Mouse (Mus musculus) intestine, embryonic 16.5 days (tissue): ENCODE measurements around the gene Kif26b. TPM values are rescaled to one million over a fixed set of nuclear protein-coding genes. Genes with fewer than 3 reads are reported as not detected.

Experiments used
- ATAC-seq: fragments of 200-750 bp; cut with Nextera tagmentation; 2 replicates; pipeline ENCODE4 v1.8.0; 2017; ENCODE audit warnings: moderate TSS enrichment, moderate library complexity
- H3K27ac ChIP-seq: fragments of 300-500 bp; sonication (generic); 2 replicates; pipeline ENCODE4 v1.5.1; 2014; ENCODE audit warnings: mild to moderate bottlenecking, low read length
- H3K27me3 ChIP-seq: fragments of 300-500 bp; sonication (generic); replicated peaks from 2 replicates; pipeline ENCODE4 v1.6.1; 2014; ENCODE audit warnings: low read length, control low read depth, mixed read lengths; ENCODE audit not compliant: control insufficient read depth, insufficient read depth
- H3K36me3 ChIP-seq: fragments of 300-500 bp; sonication (generic); 2 replicates; pipeline ENCODE4 v1.6.1; 2014; ENCODE audit warnings: low read length, control low read depth; ENCODE audit not compliant: control insufficient read depth, insufficient read depth
- H3K4me1 ChIP-seq: fragments of 300-500 bp; sonication (generic); 2 replicates; pipeline ENCODE4 v1.6.1; 2014; ENCODE audit warnings: low read length, control low read depth, mixed read lengths; ENCODE audit not compliant: control insufficient read depth, insufficient read depth
- H3K4me2 ChIP-seq: fragments of 300-500 bp; sonication (generic); 2 replicates; pipeline ENCODE4 v1.6.1; 2014; ENCODE audit warnings: low read depth, low read length, control low read depth
- H3K4me3 ChIP-seq: fragments of 300-500 bp; sonication (generic); 2 replicates; pipeline ENCODE4 v1.5.1; 2014; ENCODE audit warnings: mild to moderate bottlenecking, low read length
- H3K9ac ChIP-seq: fragments of 300-500 bp; sonication (generic); 2 replicates; pipeline ENCODE4 v1.6.1; 2014; ENCODE audit warnings: low read depth, low read length
- H3K9me3 ChIP-seq: fragments of 300-500 bp; sonication (generic); 2 replicates; pipeline ENCODE4 v1.6.1; 2016; ENCODE audit warnings: low read length, control low read depth; ENCODE audit not compliant: control insufficient read depth
- WGBS: fragments of 180-500 bp; shearing (Covaris S2); extraction: QIAGEN DNeasy Blood & Tissue Kit; methylation state at CpG from one replicate; pipeline ENCODE4 v1.1.7; 2014; 5-methylcytosine and 5-hydroxymethylcytosine counted together
- polyA plus RNA-seq: library from polyadenylated mRNA; unstranded; fragments of >200 nt; fragmentation: Nextera tagmentation; extraction: Ambion mirVana; gene quantifications from 2 replicates; pipeline ENCODE4 v1.2.1, GENCODE M21; 2015

Gene Kif26b
- polyA plus RNA-seq, 1 experiment from 2014 or later = 1.5 TPM

DNA sequence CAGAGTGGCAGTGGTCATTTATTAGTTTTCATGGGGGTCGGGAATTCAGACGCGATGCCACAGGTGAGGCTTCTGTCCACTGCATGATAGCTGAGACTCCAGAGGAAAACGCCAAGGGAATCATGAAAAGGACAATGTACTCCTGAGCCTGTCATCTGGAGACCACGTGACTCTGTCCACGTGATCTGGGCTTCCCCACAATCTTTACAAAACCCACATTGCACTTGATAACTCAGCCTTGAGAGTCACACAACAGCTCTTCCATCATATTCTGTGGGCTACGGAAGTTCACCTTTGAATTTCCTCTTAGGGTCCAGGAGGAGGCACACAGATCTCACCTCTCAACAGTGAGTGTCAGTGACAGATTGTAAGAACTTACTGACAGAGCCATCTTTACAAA, 290.1 kb downstream of the Kif26b start:
- Histone ChIP-seq H3K36me3 (no peaks in the 10 kb centered on the region), H3K27me3 (no peaks in the 10 kb centered on the region), H3K9me3 (no peaks in the 10 kb centered on the region), H3K4me1 (no peaks in the 10 kb centered on the region), H3K27ac (no peak overlapping the region), H3K4me3 (no peak overlapping the region), H3K9ac (no peak overlapping the region), H3K4me2 (no peak overlapping the region)
- no peak for ATAC-seq
- WGBS = 78% methylated on average over 7 of the region's 7 CpGs

DNA sequence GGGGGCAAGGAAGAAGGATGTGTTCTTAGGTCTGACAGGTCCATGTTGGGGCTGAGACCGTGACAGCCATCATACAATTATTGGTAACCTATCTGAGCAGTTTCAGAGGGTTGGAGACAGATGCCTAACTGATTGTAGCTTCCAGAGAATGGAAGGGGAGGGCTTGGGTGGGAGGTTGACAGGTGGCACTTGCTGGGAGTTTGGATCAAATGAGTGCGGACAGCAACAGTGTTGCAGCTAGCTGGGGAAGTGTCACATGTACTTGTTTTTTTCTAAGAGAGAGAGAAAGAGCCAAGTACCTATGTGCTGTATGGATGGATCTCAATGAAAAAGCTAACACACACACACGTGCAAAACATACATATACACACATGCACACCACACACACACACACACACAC, 291.2 kb downstream of the Kif26b start:
- no peak for ATAC-seq
- H3K4me1 ChIP-seq = no peaks in the 10 kb centered on the region
- WGBS = 73% methylated on average over 3 of the region's 3 CpGs
- no peaks in the 10 kb centered on the region for H3K9me3 ChIP-seq
- H3K36me3 ChIP-seq = no peaks in the 10 kb centered on the region
- no peak overlapping the region for H3K4me2 ChIP-seq
- H3K4me3 ChIP-seq = no peak overlapping the region
- H3K9ac ChIP-seq = no peak overlapping the region
- no peaks in the 10 kb centered on the region for H3K27me3 ChIP-seq
- H3K27ac ChIP-seq = no peak overlapping the region

DNA sequence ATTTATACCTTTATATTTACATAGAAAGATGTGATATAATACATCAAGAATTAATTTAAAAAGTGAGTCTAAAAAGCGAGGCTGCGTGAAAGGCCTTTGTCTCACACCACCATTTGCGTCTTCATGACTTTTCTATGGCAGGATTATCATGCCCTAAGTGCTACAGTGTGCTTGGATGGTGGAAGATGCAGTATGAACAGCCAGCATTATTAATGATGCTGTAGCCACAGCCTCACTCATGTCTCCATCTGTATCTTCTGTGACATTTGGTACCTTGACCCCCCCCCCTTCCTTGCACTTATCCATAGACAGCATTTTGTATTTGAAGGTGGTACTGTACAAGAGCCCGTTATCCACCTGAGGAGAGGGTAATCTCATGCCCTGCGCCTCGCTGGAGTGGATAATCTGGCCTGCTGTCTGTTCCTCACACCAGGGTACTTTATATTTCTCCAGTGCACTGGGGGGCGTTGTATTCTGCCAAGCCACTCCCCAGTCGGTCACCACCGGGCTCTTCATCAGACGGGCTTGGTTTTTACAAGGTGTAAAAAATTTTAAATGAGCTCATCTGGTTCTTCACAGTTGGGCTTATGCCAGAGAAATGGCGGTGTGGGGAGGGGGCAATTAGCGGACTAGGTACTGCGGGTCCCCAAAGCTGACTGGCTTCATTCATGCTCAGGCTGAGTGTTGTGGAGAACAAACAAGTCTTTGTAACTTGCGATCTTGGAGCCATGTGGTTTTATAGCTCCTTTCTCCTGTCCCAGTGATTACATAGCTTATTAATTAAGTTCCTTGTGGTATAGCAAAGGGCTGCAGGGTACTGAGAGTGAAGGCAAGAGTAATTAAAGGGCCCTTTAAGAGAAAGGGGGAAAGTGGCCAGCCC, 291.9 kb downstream of the Kif26b start:
- Histone ChIP-seq H3K9ac (no peak overlapping the region), H3K9me3 (no peaks in the 10 kb centered on the region), H3K4me1 (no peaks in the 10 kb centered on the region), H3K27me3 (no peaks in the 10 kb centered on the region), H3K4me2 (no peak overlapping the region), H3K36me3 (no peaks in the 10 kb centered on the region), H3K27ac (no peak overlapping the region), H3K4me3 (no peak overlapping the region)
- WGBS = 66% methylated on average over 14 of the region's 14 CpGs
- 0 out of 2 replicates have a peak, but pooled peaks have one; percentile 38 for ATAC-seq

DNA sequence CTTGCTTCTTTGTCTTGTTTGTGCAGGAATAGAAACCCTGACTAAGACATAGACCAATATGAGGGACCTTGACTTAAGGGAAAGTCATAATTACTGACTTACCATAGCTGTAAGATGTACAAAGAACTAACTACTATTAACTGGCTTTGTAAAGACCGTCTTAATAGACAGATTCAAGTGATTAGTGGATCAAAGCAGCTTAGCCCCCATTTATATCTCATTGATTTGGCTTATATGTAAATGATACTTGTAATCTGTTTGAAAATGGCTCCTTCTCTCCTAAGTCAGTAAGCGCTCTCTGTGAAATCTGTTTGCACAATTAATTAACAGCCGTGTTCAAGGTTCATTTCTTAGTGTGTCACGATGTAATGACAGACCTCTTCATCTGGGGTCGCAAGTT, 295.9 kb downstream of the Kif26b start:
- H3K27ac ChIP-seq = no peak overlapping the region
- no peaks in the 10 kb centered on the region for H3K27me3 ChIP-seq
- H3K9ac ChIP-seq = no peak overlapping the region
- ATAC-seq = no peak
- no peak overlapping the region for H3K4me2 ChIP-seq
- no peaks in the 10 kb centered on the region for H3K36me3 ChIP-seq
- no peaks in the 10 kb centered on the region for H3K9me3 ChIP-seq
- H3K4me1 ChIP-seq = no peaks in the 10 kb centered on the region
- 70% methylated on average over 5 of the region's 5 CpGs for WGBS
- H3K4me3 ChIP-seq = no peak overlapping the region

DNA sequence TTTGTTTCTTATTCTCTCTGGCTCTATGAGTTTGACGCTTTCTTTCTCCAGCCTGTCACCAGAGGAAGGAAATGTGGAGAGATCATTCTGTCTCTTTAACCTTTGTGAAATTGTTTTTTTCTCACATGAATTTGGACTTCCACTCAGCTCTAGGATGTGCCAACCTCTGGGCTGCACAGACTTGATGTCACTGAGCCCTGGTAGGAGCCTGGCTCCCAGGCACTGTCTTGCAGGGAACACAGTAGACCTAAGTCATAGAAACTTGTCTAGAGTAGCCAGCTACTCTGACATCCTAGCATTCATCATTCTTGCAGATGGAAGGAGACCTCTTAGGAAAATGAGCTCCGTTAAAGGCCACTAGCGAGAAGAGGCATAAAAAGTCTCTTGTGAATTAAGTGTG, 298.3 kb downstream of the Kif26b start:
- WGBS = 79% methylated on average over 3 of the region's 3 CpGs
- no peaks in the 10 kb centered on the region for H3K27me3 ChIP-seq
- H3K9ac ChIP-seq = no peak overlapping the region
- H3K27ac ChIP-seq = no peak overlapping the region
- H3K36me3 ChIP-seq = no peaks in the 10 kb centered on the region
- no peak overlapping the region for H3K4me2 ChIP-seq
- H3K4me3 ChIP-seq = no peak overlapping the region
- ATAC-seq = no peak
- H3K9me3 ChIP-seq = no peaks in the 10 kb centered on the region
- H3K4me1 ChIP-seq = no peaks in the 10 kb centered on the region

DNA sequence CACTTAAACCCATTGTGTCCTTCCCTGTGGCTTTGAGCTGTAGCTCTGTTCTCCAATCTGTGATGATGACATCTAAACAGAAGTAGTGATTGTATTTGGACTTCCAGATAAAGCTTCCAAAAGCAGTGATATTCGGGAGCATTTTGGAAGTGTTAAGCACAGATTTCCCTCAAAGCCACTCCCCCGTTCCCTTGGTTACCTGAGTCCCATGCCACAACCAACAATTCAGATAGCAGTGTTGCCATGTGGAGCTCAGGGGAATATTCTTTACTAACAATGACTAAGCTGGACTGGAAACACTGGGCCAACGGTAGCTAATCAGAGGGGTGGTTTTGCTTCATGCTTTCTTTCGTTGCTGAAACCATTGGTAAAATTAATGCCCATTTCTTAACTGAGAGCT, 300.5 kb downstream of the Kif26b start:
- H3K9ac ChIP-seq = no peak overlapping the region
- no peaks in the 10 kb centered on the region for H3K27me3 ChIP-seq
- no peaks in the 10 kb centered on the region for H3K9me3 ChIP-seq
- H3K27ac ChIP-seq = no peak overlapping the region
- H3K4me2 ChIP-seq = no peak overlapping the region
- no peaks in the 10 kb centered on the region for H3K36me3 ChIP-seq
- WGBS = 69% methylated on average over 4 of the region's 4 CpGs
- ATAC-seq = no peak
- no peak overlapping the region for H3K4me3 ChIP-seq
- H3K4me1 ChIP-seq = no peaks in the 10 kb centered on the region

DNA sequence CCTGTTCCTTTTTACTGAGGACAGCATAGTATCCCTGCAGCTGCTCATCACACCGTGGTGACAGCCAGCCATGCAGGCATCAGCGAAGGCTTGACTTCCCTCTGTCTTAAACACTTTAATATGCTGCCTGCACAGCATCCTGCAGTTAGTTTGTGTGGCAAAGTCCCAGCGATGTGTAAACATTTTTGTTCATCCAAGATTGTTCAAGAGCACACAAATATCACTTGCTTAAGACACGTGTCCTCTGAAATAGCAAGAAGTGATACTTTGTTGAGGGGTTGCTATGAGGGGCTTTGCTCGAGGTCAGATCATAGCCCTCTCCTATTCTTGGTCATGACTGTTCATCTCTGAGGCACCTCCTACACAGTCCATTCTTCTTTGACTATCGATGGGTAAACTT, 303.6 kb downstream of the Kif26b start:
- no peak overlapping the region for H3K9ac ChIP-seq
- no peak overlapping the region for H3K4me2 ChIP-seq
- 74% methylated on average over 6 of the region's 6 CpGs for WGBS
- H3K27ac ChIP-seq = no peak overlapping the region
- no peaks in the 10 kb centered on the region for H3K4me1 ChIP-seq
- ATAC-seq = no peak
- no peaks in the 10 kb centered on the region for H3K9me3 ChIP-seq
- no peak overlapping the region for H3K4me3 ChIP-seq
- no peaks in the 10 kb centered on the region for H3K36me3 ChIP-seq
- H3K27me3 ChIP-seq = no peaks in the 10 kb centered on the region

DNA sequence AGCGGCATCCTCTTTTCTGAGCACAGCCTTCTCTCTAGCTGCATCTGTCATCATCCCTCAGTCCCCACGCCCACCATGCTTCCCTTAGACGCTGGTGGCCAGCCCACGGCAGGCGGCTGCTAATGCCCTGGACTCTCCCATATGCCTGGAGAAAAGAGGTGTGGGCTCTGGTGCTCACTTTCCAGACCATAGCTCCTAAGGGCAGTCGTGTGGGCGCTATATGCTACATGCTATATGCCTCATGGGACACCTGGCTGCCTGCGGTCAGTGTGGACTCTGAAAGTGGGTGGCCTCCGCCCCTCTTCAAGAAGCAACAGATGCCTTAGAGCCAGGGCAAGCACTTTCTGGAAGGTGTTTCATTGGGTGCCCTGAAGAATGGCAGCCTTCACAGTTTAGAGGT, 306.9 kb downstream of the Kif26b start:
- Histone ChIP-seq H3K9ac (no peak overlapping the region), H3K36me3 (no peaks in the 10 kb centered on the region), H3K4me1 (no peaks in the 10 kb centered on the region), H3K27me3 (no peaks in the 10 kb centered on the region), H3K9me3 (no peaks in the 10 kb centered on the region), H3K4me3 (no peak overlapping the region), H3K27ac (no peak overlapping the region), H3K4me2 (no peak overlapping the region)
- 81% methylated on average over 9 of the region's 9 CpGs for WGBS
- no peak for ATAC-seq

DNA sequence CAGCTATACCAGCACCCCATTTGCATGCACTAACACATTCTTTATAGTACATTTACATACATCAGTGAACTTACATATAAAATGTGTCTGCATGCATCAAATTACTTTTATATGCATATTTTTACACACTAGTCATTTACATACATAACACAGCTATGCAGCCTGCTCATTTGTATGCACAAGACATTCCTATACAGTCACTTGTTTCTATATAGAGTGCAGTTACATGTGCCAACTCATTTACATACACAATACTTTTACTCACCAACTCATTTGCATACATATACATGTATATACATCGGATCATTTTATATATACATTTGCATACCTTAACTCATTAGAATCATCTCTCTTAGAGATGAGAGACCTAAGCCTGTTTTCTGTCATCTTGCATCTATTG, 308.1 kb downstream of the Kif26b start:
- no peaks in the 10 kb centered on the region for H3K36me3 ChIP-seq
- H3K4me3 ChIP-seq = no peak overlapping the region
- no peaks in the 10 kb centered on the region for H3K4me1 ChIP-seq
- no peaks in the 10 kb centered on the region for H3K9me3 ChIP-seq
- no peaks in the 10 kb centered on the region for H3K27me3 ChIP-seq
- no peak overlapping the region for H3K27ac ChIP-seq
- ATAC-seq = no peak
- H3K4me2 ChIP-seq = no peak overlapping the region
- H3K9ac ChIP-seq = no peak overlapping the region
- WGBS = 77% methylated on average over 1 of the region's 1 CpGs
